Mouse (Mus musculus) heart, postnatal 36 days (tissue): ENCODE data around the gene Gemin7. TPM values are rescaled to one million over a fixed set of nuclear protein-coding genes. Genes with fewer than 3 reads are reported as not detected.

Experiments
- DNase-seq, 2 experiments: peaks; one replicate each; pipeline ENCODE4 v3.0.0; 2021 to 2022
- intact Hi-C: fragments of 180-260 bp; cut with DNase I; formaldehyde crosslinking; loops from one replicate; pipeline ENCODE4 v1.15.1; 2025
- total RNA-seq, 2 experiments: library from RNA; stranded (reverse); gene quantifications; 2 replicates each; pipeline ENCODE4 v1.2.3; 2021

The Gemin7 gene
- total RNA-seq, 2 experiments from 2014 or later, result 44.1 to 47.8 TPM

DNA sequence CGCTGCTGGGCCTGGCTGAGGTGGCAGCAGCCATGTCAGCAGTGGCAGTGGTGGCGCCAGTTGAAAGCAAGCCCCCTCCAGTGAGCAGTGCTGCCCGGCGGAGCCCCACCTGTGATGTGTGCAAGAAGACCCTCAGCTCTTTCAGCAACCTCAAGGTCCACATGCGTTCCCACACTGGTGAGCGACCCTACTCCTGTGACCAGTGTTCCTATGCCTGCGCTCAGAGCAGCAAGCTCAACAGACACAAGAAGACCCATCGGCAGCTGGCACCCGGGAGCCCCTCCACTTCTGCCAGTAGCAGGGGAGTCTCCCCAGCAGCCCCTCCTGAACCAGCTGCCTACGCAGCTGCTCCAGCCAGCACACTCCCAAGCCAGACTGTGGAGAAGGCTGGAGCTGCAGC is 2.4 kb upstream of the Gemin7 start:
- no peak for DNase-seq
- intact Hi-C loops, result no loop called here

DNA sequence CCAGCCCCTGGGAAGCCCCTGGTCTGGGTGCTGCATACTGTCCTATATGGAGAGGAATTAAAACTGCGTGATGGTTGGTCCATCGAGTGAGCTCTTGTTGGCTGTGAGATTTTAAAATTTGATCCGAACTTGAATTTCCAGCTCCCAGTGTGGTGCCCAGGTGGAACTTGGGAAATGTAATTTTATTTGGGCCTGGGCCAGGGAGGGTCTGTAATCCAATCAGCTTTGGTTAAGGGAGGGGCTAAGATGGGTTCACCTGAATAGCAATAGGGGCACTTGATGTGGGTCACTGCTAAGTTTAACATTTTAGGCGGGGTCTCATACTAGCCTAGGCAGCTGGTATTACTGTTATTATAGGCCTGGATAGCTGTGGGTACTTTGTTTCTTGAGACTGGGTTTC is 1.0 kb upstream of the Gemin7 start:
- DNase-seq, result no peak
- intact Hi-C loops, result no loop called here

DNA sequence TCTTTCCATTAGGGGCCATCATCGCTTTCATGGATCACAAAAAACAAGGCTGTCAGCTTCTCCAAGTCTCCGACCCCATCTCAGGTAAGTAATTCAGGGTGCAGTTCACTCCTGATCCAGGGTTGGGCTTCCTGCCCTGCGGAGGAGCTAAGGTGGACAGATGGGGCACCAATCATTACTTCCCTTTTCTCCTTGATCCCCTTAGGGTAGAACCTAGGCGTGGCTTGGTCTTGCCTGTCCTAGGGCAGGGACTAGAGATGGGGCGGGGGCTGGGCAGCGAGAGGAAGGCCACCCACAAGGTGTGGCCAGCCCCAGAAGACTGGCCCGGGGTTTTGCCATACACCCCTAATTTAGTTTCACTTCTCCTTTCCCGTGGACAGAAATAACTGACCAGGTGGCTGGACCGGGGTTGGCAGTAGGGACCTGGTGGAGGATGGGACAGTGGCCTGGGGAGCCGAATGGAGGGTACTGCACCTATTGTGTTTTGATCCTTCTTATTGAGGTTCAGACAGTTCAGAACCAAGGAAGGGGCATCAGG is 551 bp upstream of the Gemin7 start:
- DNase-seq, result no peak
- intact Hi-C loops, result no loop called here

DNA sequence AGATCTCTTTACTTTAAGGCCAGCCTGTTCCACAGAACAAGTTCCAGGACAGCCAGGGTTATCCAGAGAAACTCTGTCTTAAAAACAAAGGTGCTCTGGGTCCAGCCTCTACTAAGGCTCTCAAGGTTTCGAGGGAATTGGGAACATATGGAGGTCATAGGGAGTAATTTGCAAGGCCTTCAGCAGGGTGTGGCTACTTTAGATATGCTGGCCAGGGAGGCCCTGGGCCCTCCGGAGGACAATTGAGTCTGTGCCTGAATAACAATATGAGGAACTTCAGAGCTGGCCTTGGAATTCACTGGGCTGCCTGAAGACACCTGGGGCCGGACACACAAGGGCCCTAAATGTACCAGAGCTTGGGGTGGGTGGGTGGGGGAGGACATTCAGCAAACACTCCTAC is 1.8 kb downstream of the Gemin7 start:
- DNase-seq, result no peak
- intact Hi-C loops, result no loop called here

DNA sequence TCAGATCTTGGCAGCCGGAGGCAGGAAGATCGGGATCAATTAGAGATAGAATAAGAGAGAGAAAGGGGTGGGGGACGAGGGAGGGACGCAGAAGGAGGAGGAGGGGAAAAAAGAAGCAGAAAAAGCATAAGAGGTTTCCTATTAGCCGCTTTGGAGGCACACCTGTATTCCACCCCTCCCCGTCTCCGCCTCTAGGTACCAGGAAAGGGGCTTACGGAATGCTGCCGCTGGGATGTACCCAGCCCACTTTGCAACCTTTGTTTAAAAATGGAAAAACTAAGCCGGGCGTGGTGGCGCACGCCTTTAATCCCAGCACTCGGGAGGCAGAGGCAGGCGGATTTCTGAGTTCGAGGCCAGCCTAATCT is 3.6 kb downstream of the Gemin7 start:
- intact Hi-C loops, result loop anchor here (1.0 to 2.0 kb wide), 2 partner anchors 11 to 67 kb away; no protein-coding TSS in a partner anchor
- no peak for DNase-seq

DNA sequence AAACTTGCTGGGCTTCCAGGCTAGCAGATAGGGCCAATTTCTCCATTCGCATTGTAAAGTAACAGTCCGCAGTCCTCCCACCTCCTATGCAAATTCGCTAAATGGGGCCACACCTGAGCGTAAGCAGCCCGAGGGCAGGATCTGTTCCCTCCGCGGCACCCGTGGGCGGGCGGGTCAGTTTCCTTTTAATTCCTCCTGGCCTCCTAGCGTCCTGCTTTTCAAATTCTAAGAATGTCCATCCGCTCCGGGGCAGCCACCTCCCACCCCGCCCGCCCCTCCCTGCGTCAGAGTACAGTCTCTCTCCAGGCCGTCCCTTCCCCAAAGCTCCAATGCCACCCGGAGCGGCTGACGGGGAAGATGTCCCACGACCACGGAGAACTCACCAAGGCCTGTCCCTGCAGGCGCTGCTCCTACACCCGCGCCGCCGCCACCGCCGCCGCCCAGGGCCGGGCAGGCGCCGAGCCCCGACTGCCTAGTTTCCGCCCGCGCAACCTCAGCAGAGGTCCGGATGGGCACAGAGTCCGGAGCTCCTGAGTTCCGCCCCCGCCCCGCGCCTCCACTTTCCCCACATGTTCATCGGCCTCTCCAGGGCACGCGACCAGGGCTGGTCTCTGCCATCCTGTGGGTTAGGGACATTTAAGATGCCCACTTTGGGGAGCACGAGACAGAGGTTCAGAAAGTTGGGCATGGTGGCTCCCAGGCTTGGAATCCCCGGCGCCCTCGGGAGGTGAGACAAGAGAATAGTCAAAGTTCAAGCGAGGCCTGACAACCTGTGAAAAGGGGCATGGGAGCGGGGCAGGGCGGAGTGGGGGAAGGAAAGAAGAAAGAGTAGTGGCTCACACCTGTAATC is 4.2 kb downstream of the Gemin7 start:
- DNase-seq, result peak; percentile 86 to 92
- intact Hi-C loops, result loop anchor here (1.0 to 2.0 kb wide), 2 partner anchors 11 to 66 kb away; no protein-coding TSS in a partner anchor

DNA sequence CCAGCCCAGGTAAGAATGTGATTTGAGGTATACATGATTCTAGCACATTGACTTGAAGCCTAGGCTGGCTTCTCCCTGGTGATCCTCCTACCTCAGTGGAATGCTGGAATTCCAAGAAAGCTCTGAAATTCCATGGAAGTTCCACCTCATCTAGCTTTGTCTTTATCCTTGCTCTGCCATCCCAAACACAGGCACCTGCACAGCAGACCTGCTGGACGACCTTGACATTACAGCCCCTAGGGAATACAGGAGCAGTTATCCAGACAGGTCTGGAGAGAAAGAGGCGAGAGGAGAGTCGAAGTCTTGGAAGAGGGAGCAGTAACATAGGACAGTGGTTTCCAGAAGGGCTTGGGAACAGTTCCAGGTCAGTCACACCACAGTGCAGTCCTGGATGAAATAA is 7.7 kb downstream of the Gemin7 start:
- intact Hi-C loops, result no loop called here
- no peak for DNase-seq

DNA sequence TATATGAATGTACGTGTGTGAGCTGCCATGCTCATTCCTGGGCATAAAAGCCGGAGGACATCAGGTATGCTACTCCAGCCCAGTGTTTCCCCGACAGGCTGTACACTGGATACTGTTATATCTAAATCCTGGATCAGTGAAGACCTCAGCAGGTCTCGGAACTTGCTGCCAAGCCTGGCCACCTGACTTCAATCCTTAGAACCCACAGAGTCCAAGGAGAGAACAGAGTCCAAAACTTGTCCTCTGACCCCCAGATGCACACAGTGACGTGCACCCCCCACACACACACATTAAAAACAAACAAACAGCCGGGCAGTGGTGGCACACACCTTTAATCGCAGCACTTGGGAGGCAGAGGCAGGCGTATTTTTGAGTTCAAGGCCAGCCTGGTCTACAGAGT is 10.0 kb downstream of the Gemin7 start:
- intact Hi-C loops, result no loop called here

DNA sequence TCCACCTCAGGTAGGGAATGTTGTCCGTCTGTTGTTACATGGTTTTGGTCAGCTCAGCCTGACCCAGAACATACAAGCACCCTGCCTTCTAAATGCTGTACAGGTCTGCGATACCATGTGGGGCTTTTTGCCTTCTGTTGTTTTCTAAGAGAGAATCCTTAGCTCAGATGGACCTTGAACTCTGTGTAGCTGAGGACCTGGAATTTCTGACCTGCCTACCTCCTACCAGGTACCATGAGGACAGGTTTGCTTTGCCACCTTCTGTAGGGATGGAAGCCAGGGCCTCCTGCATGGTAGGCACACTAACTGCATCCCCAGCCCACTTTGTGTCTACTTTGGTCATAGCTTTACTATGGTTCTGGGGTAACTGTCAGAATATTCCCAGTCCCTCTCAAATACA is 11.6 kb downstream of the Gemin7 start:
- intact Hi-C loops, result no loop called here
- no peak for DNase-seq

More for the DNA sequence above, 10.0 kb downstream of the Gemin7 start:
- DNase-seq, result no peak

DNA sequence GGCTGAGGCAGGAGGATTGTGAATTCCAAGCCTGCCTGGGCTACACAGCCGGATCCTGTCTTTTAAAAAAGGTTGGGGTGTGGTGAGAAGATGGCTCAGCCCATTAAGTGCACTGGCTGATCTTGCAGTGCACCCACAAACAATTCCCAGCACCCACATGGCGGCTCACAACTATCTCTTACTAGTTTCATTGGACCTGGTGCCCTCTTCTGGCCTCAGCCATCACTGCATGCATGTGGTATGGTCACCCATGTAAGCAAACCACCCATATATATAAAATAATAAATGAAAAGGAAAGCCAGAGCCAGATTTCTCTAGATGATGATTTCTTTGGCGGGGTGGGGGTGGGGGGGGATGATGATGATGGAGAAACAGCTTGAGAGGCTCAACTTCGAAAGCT is 12.9 kb downstream of the Gemin7 start:
- intact Hi-C loops, result loop anchor here (5.0 kb wide), 1 partner anchor 107 kb away; the partner anchor contains the start of gene Mark4
- DNase-seq, result no peak

DNA sequence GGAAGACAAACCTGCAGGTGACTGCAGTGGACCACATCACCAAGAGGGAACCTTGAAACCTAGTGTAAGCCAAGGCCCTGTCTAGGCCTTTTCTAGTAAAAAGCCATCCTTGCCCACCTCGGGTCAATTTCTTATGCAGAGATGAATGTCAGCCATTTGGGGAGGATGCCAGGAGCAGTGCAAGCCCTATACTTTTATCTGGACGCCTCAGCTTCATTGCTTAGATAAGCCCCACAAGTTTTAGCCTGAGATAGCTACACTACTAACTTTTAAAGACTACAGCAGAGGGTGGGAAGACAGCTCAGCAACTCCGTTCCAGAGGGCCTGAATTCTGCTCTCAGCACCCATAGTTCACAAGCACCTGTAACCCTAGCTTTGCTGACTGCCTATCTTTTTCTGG is 13.5 kb downstream of the Gemin7 start:
- no peak for DNase-seq
- intact Hi-C loops, result loop anchor here (5.0 kb wide), 1 partner anchor 107 kb away; the partner anchor contains the start of gene Mark4

DNA sequence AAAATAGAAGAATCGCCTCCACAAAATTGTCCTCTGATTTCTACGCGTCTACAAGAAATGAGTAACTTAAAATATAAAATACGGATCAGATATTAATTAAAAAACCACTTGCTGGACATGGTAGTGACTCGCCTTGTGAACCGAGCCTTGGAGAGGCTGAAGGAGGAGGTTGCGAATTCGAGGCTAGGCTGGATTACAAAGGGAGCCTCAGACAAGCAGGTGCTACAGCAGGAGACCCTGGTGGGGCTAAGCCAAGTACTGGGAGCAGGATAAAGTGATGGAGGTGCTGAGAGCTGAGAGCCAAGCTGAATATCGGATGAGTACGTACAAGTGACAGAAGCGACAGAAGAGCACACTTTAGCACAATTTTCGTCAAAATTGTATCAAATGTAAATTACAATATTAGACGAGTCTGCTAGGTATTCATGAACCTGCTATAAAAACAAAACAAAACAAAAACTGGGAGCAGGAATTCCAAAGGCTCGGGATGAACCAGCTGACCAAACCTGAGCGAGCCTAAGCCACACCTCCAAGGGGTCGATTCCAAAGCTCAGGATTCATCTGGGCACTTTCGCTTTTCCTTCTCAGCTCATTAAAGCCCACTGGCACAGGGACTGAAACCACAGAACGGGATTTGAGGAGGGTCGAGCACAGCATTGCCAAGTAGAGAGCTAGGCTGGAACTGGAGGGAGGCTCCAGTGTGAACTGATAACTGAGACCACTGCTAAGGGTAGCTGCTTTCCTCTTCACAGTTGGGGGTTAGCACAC is 14.6 kb downstream of the Gemin7 start, which contains the start of gene Ppp1r37:
Gene Ppp1r37, minus strand, starts transcription at position 434 of the 768 bp plus-strand sequence.
- DNase-seq, result peak in 1 of 2 experiments; percentile 24
- intact Hi-C loops, result loop anchor here (1.0 to 5.0 kb wide), 2 partner anchors 10 to 106 kb away; partner anchors contain the start of gene Mark4

DNA sequence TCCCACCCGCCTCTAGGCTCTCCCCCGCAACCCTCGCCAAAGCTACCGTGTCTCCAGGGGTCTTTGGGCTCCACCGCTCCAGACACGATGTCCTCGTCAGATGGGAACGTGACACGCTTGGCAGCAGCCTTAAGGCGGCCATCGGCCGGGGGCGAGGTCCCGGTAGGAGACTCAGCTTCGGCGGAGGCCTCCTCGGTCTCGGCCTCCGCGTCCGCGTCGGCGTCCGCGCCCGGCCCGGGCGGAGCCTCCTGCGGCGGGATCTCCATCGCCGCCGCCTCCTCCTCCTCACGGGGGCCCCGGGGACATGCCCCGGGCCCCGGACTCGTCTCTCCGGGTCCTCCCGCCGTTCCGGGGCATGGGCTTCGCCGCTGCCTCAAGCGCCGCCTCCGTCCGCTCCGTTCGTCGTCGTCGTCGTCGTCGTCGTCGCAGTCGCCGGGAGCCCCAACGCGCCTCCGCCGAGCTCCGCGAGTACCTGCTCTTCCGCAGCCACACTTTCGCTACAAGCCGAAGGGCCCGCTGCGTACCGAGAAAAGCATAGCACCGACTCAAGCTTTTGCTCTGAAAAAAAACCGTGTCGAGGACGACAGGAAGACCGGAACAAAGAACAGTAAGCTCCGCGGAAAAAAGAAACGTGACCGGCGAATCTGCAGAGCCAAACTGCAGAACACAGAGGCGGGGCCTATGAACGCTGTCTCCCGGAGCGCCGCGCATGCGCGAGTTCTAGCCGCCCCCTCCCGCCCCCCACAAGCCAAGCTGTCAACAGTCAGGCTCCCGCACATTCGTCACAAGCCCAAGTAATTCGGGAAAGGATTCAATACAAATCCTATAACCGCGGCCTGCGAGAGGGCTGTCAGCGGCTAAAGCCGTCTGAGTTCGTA is 15.4 kb downstream of the Gemin7 start:
- intact Hi-C loops, result loop anchor here (1.0 to 5.0 kb wide), 2 partner anchors 11 to 105 kb away; partner anchors contain the start of gene Mark4
- peak; percentile 90 to 96 for DNase-seq

DNA sequence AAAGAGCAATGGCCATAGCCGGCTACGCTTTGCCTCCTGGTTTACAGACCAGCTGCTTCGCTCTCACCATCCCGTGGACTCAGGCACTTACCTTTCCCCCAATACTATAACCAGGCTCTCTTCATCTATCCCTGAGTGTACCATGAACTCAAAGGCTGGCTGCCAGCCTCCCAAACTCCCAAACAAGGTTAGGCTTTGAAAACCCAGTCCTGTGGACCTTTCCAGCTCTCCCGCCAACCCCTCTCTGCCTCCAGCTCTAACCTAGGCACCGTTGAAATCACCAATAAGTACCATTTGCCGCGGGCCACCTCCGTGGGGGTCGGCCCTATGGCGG is 16.0 kb downstream of the Gemin7 start:
- DNase-seq, result no peak
- intact Hi-C loops, result loop anchor here (5.0 kb wide), 1 partner anchor 104 kb away; the partner anchor contains the start of gene Mark4

DNA sequence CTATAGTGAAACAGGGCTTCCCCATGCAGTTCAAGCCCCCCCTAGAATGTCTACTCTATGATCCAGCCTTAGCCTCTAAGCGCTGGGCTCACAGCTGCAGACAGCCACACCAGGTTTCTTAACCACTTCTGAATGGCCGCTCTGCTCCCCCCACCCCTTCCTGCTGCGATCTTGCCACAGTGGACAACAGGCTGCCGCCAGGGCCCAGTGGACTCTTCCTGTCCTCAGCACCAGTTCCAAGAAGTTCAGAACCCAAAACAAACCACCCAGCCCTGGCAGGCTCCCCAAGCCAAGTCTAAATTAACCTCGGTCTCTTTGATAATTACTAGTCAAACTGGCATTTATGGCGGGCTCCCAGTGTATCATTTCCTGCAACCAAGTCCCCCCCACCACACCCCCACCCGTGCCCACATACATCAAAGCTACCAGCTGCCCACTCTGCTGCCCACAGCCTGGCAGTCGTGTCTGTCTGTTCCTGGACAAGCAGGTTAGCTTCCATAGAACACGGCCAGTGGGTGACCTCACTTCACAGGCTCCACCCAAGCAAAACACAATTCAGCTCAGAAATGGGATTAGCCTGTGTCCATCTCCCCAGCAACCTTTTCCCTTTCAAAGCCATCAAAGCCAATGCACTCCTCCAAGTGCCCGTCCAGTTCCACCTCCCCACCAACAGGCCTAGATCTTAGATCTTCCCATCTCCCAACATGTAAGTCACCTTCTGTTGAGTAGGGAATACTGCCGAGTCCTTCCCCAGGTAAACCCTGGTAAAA is 16.7 kb downstream of the Gemin7 start:
- no peak for DNase-seq
- intact Hi-C loops, result loop anchor here (5.0 kb wide), 1 partner anchor 103 kb away; the partner anchor contains the start of gene Mark4

DNA sequence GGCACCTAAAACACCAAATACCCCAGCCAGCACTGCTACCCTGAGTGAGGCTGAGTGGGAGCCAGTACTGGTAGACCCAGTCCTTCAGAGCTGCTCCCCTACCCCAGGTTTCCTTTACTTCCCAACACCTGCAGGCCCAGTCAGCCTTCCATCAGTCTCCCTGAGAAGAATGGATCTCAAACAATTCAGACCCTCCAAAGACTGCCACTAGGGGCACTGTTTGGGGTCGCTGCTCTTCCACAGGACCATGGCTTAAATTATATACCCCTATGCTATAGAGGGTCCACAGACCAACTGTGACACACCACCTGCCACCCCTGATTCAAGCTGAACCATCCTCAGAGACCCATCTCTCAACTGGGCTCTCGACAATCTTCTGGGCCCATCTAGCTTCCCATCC is 18.4 kb downstream of the Gemin7 start:
- DNase-seq, result no peak
- intact Hi-C loops, result no loop called here

DNA sequence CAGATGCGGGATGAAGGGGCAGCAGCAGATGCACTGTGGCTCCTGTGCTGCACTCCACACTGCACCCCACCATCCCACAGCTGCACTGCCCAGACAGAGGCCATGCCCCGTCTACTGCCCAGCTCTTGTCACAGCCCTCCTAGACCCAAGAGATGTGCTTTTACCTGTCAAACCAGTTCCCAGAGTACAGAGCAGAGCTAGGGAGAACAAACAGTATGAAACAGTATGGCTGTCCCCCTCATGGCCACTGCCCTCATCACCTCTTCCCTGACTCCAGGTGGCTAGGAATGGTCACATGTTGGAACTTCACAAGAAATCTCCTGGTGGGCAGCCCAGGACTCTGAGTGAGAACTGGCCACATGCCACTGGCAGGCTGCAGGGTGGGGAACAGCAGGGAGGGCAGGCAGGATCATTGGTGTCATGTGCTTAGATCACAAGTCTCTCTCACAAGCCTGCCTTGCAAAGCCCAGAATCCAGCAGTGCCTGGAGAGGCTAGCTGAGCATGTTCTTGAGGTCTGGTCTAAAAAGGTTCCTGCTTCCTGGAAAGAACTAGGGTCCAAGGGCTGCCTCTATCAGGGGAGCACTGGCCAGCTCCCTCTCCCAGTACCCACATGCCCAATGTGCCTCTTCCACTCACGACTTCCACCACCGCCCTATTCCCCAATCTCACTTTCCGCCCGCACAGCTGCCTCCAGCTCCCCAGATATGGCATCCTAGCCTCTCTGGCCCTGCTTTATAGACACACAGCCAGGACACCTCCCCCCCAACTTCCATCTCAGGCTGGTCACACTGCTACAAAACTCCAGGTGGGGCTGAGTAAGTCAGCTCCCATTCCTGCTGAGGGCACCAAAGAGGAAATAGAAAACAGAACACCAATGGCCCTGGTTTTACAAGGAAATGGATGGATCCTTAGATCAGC is 19.2 kb downstream of the Gemin7 start:
- peak; percentile 23 to 43 for DNase-seq

DNA sequence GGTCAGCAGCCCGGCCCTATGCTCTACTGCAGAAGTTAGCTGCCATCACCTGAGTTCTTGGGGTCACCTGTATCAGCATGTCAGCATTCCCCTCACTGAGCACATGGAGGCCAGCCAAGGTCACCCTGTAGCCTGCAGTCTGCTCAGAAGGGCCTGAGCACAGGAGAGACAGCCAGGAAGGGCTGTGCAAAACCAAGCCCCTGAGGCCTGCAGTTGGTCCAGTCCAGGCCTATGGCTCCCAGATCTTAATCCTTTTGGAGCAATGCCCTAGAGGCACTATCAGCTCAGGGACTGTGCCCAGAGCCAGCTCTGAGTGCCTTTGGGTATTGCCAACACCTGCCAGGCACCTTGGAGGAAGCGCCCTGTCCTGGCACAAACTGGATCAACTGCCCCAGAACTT is 20.3 kb downstream of the Gemin7 start:
- intact Hi-C loops, result no loop called here
- no peak for DNase-seq

More for the DNA sequence above, 19.2 kb downstream of the Gemin7 start:
- intact Hi-C loops, result no loop called here
